Mouse (Mus musculus) embryonic facial prominence, embryonic 10.5 days (tissue): ENCODE measurements around the gene Sptb. TPM values are rescaled to one million over a fixed set of nuclear protein-coding genes. Genes with fewer than 3 reads are reported as not detected.

Source experiments
- DNase-seq: peaks from one replicate; pipeline ENCODE4 v3.0.0-alpha.2; 2017; ENCODE audit warnings: low spot score
- H3K27ac ChIP-seq: fragments of 300-500 bp; sonication (generic); replicated peaks from 2 replicates; pipeline ENCODE4 v1.5.1; 2016; ENCODE audit warnings: mild to moderate bottlenecking
- H3K27me3 ChIP-seq: fragments of 300-500 bp; sonication (generic); replicated peaks from 2 replicates; pipeline ENCODE4 v1.6.1; 2016; ENCODE audit warnings: low read depth, mild to moderate bottlenecking; ENCODE audit not compliant: poor library complexity, severe bottlenecking
- H3K36me3 ChIP-seq: fragments of 300-500 bp; sonication (generic); replicated peaks from 2 replicates; pipeline ENCODE4 v1.6.1; 2016; ENCODE audit warnings: mild to moderate bottlenecking, moderate library complexity
- H3K4me1 ChIP-seq: fragments of 300-500 bp; sonication (generic); 2 replicates; pipeline ENCODE4 v1.6.1; 2016
- H3K4me3 ChIP-seq: fragments of 300-500 bp; sonication (generic); 2 replicates; pipeline ENCODE4 v1.5.1; 2016; ENCODE audit warnings: mild to moderate bottlenecking, moderate library complexity
- H3K9me3 ChIP-seq: fragments of 300-500 bp; sonication (generic); 2 replicates; pipeline ENCODE4 v1.6.1; 2016; ENCODE audit warnings: mild to moderate bottlenecking
- WGBS: fragments of 180-500 bp; shearing (Covaris S2); methylation state at CpG from one replicate; pipeline ENCODE4 v1.1.7; 2016; 5-methylcytosine and 5-hydroxymethylcytosine counted together
- polyA plus RNA-seq: library from polyadenylated mRNA; unstranded; fragments of >200 nt; fragmentation: Nextera tagmentation; extraction: Ambion mirVana; gene quantifications from 2 replicates; pipeline ENCODE4 v1.2.1, GENCODE M21; 2016

The Sptb gene
- polyA plus RNA-seq, 1 experiment from 2014 or later, result 4.5 TPM

DNA sequence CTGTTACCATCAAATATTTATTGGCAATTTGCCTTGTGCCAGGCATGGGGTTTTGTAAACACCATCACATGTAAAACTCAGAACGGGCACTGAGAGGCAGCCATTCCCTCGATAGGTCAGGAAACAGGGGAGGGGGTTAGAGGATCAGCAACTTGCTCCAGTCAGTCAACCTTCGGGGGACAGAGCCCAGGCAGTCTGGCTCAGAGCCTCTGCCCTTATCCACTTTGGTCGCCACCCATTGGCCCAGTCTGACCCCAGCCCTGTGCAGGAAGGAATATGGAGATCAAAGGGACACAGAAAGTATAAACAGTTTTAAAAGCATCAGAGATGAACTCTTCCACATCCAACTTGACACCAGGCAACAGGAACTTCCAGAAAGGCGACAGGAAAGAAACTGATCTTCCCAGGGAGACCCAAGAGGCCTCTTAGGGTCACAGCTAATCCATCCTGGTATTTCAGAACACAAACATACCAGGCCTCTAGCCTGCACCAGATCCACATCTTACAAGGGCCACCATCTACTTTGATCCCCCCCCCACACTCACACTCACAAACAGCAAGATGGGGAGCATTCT lies 40.3 kb downstream of the Sptb start:
- Histone ChIP-seq H3K9me3 (no peaks in the 10 kb centered on the region), H3K27me3 (0 out of 2 replicates have a peak, but pooled peaks cover 5% of the 10 kb centered on the region), H3K36me3 (no peaks in the 10 kb centered on the region), H3K27ac (peak overlapping the region; percentile 48), H3K4me1 (peaks cover 58% of the 10 kb centered on the region), H3K4me3 (no peak overlapping the region)
- peak; percentile 58 for DNase-seq
- WGBS, result 16% methylated on average over 5 of the region's 5 CpGs

DNA sequence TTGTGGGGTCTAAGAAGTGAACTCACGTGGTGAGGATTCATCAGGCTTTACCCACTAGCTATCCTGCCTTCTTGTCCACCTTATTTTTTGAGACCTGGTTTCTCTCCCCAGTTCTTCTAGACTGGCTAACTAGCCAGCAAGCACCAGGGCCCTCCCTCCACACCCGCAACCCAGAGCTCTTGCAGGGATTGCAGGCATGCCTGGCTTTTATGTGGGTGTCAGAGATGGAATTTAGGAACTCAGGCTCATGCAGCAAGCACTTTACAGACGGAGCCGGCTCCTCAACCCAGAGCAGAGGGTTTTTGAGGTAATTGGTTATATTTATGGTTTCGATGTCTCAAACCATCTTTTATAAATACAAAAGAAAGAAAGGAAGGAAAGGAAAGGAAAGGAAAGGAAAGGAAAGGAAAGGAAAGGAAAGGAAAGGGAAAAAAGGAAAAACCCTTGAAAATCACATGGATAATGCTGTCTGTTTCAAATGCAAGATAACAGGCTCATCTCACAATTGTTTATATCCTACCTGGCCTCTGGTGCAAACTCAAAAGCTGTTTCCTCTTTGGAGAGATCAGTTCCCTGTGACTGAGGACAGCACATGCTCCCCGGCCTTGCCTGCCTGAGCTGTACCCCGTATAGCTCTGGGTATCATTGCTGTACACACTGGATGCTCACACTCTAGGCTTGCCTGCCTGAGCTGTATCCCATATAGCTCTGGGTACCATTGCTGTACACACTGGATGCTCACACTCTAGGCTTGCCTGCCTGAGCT lies 41.5 kb downstream of the Sptb start:
- DNase-seq, result no peak
- no peak overlapping the region for H3K4me3 ChIP-seq
- H3K9me3 ChIP-seq, result no peaks in the 10 kb centered on the region
- no peak overlapping the region; the same call in 1 of the 2 replicates for H3K27ac ChIP-seq
- WGBS, result 78% methylated on average over 7 of the region's 7 CpGs
- peaks cover 57% of the 10 kb centered on the region for H3K4me1 ChIP-seq
- no peaks in the 10 kb centered on the region for H3K36me3 ChIP-seq
- 0 out of 2 replicates have a peak, but pooled peaks cover 5% of the 10 kb centered on the region for H3K27me3 ChIP-seq

GRCm38 (mm10) chr12:76651788-76652345 lies 58.5 kb downstream of the Sptb start:
- H3K27me3 ChIP-seq, result no peaks in the 10 kb centered on the region
- H3K27ac ChIP-seq, result no peak overlapping the region
- H3K9me3 ChIP-seq, result peaks cover 4% of the 10 kb centered on the region; the same call in 1 of the 2 replicates
- 89% methylated on average over 6 of the region's 6 CpGs for WGBS
- DNase-seq, result no peak
- peaks cover 21% of the 10 kb centered on the region; the same call in 1 of the 2 replicates for H3K4me1 ChIP-seq
- H3K4me3 ChIP-seq, result no peak overlapping the region
- H3K36me3 ChIP-seq, result no peaks in the 10 kb centered on the region

GRCm38 (mm10) chr12:76649708-76650687 lies 60.3 kb downstream of the Sptb start:
- Histone ChIP-seq H3K9me3 (peaks cover 4% of the 10 kb centered on the region; the same call in 1 of the 2 replicates), H3K36me3 (no peaks in the 10 kb centered on the region), H3K27me3 (no peaks in the 10 kb centered on the region), H3K4me1 (peaks cover 38% of the 10 kb centered on the region), H3K4me3 (no peak overlapping the region), H3K27ac (no peak overlapping the region; the same call in 1 of the 2 replicates)
- 50% methylated on average over 16 of the region's 16 CpGs for WGBS
- DNase-seq, result peak; percentile 67

DNA sequence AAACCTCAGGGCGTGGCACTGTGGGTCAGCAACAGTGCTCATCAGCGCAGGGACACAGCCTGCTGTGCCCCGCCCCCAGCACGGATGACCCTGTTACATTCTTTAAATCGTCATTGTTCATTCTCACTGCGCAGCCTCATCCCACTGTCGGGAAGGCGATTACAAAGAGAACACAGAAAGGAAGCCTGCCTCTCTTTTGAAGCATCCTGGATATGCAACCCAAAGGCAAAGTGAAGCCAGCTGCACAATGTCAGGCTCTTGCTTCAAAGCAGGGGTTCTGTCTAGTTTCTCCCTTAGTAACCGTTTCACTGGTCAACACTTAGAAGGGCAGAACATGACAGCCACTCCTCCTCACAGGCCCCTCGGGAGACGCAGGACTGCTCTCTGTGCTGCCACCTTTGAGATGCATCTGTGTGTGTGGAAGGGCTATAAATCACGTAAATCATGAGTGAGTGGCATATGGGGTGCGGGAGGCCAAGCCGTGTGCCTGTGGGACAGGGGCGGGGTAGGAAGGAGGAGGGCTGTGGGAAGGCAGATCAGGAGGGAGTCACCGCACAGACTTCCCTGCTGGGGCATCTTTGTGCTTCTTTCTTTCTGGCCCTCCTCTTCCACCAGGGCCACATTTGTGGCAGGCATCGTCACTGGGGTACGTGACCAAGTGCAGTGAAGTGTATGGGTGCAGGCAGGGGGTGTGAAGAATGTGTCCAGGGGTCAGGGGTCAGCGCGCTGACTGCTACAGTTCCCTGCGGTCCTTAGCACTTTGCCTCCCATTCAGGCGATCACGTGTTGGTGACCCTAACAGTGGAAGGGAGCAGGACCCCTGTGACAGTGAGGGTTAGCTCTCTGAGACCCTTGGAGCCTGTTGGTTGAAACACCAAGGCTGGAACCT lies 64.9 kb downstream of the Sptb start:
- Histone ChIP-seq H3K4me3 (no peak overlapping the region), H3K36me3 (no peaks in the 10 kb centered on the region), H3K9me3 (no peaks in the 10 kb centered on the region), H3K27me3 (no peaks in the 10 kb centered on the region), H3K27ac (peak overlapping the region; percentile 52; the same call in 1 of the 2 replicates), H3K4me1 (peaks cover 51% of the 10 kb centered on the region)
- DNase-seq, result peak; percentile 29
- 54% methylated on average over 23 of the region's 23 CpGs for WGBS

- 81% methylated on average over 8 of the region's 8 CpGs for WGBS
- H3K9me3 ChIP-seq, result no peaks in the 10 kb centered on the region
Measured at GRCm38 (mm10) chr12:76643679-76644078, 66.7 kb downstream of the Sptb start.

DNA sequence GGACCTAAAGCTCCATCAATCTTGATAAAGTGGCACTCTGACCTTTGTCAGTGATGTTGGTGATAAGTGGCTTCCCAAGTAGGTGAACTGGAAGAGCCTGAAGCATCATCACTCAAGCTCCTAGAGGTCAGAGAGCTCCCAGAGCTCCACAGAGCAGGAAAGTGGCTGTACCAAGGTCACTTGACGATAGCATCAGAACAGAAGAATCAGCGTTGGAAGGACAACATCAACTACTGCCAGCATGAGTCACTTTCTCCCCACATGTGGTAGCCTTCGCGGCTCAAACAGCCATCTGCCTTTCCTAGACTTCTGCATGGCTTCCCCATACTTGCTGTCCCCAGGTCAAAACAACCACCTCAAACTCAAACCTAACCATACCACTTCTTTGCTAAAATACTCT lies 67.7 kb downstream of the Sptb start:
- Histone ChIP-seq H3K4me3 (no peak overlapping the region), H3K36me3 (no peaks in the 10 kb centered on the region), H3K27me3 (no peaks in the 10 kb centered on the region), H3K27ac (no peak overlapping the region), H3K9me3 (no peaks in the 10 kb centered on the region), H3K4me1 (peaks cover 32% of the 10 kb centered on the region)
- DNase-seq, result no peak
- WGBS, result 93% methylated on average over 4 of the region's 4 CpGs

More at GRCm38 (mm10) chr12:76643679-76644078, 66.7 kb downstream of the Sptb start:
- Histone ChIP-seq H3K27ac (no peak overlapping the region), H3K36me3 (no peaks in the 10 kb centered on the region), H3K4me3 (no peak overlapping the region), H3K4me1 (peaks cover 35% of the 10 kb centered on the region), H3K27me3 (no peaks in the 10 kb centered on the region)
- DNase-seq, result no peak

DNA sequence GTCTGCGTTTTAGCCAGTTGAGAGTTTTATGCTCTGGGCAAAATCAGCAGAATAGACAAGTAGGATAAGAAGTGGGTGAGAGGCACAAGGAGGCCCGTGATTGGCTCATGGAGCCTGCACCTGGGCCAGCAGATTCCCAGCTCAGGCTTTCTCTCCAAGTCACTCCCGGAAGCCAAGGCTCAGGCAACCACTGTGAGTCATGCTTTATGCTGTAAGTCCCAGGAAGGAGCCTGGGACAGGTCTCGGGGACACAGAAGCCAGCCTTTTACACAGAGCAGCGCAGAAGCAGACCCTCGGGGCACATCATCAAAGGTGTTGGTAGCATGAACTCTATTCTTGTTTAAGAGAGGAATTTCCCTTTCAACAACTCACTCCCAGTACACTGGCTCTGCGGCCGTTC lies 69.7 kb downstream of the Sptb start:
- DNase-seq, result peak; percentile 27
- Histone ChIP-seq H3K36me3 (no peaks in the 10 kb centered on the region), H3K4me1 (peaks cover 22% of the 10 kb centered on the region), H3K27ac (no peak overlapping the region), H3K4me3 (no peak overlapping the region), H3K9me3 (no peaks in the 10 kb centered on the region), H3K27me3 (no peaks in the 10 kb centered on the region)
- whole genome bisulfite sequencing, result 34% methylated on average over 8 of the region's 8 CpGs

GRCm38 (mm10) chr12:76634899-76635693 lies 75.3 kb downstream of the Sptb start:
- H3K9me3 ChIP-seq, result no peaks in the 10 kb centered on the region
- H3K4me1 ChIP-seq, result peaks cover 11% of the 10 kb centered on the region
- H3K27ac ChIP-seq, result peak overlapping the region; percentile 20; the same call in 1 of the 2 replicates
- H3K4me3 ChIP-seq, result no peak overlapping the region
- DNase-seq, result no peak
- H3K27me3 ChIP-seq, result no peaks in the 10 kb centered on the region
- H3K36me3 ChIP-seq, result no peaks in the 10 kb centered on the region
- 72% methylated on average over 15 of the region's 15 CpGs for WGBS

DNA sequence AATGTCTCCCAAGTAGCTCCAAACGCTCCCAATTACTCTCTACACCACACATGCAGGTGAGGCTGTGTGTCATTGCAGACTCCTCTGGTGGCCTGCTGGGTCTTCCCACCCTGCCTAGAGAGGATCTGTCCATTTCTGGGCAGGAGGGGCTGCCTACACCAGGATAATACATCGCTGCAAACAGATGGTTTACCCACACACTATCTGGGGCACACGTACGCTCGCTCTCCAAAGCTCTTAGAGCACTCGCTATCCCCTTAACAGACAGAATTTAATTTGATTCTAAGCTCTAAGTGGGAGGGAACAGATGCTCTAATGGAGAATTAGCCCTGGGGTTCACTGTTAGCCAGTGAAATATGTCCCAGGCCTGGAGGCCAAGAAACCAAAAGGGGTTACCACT lies 87.0 kb downstream of the Sptb start:
- H3K4me3 ChIP-seq, result no peak overlapping the region
- 88% methylated on average over 6 of the region's 6 CpGs for WGBS
- DNase-seq, result no peak
- no peaks in the 10 kb centered on the region for H3K27me3 ChIP-seq
- H3K27ac ChIP-seq, result no peak overlapping the region
- no peaks in the 10 kb centered on the region for H3K36me3 ChIP-seq
- no peaks in the 10 kb centered on the region for H3K9me3 ChIP-seq
- peaks cover 29% of the 10 kb centered on the region for H3K4me1 ChIP-seq

DNA sequence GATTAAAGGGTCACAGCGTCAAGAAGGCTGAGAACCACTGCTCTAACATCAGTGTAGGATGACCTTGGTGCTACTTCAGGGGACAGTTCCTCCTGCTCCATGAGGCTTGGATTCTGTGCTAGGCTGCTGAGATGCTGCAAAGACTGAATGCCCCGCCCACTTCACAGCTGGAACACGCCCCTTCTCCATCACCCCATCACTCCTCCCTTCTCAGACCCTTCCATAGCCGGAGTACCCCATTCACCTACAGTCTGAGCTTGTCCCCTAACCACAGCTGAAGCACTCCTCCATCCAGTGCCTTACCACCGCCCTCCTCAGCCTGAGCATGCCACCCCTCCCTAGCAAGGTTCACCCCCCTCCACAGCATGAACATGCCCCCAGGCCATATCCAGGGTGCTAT lies 90.5 kb downstream of the Sptb start:
- Histone ChIP-seq H3K4me3 (no peak overlapping the region), H3K27me3 (no peaks in the 10 kb centered on the region), H3K9me3 (no peaks in the 10 kb centered on the region), H3K36me3 (no peaks in the 10 kb centered on the region), H3K27ac (no peak overlapping the region), H3K4me1 (peaks cover 48% of the 10 kb centered on the region)
- no peak for DNase-seq
- 60% methylated on average over 5 of the region's 5 CpGs for WGBS
